Mouse (Mus musculus) left cerebral cortex, adult 9 months (tissue): ENCODE data around the gene Fstl1.

Experiments
- DNase-seq, 2 experiments: peaks; one replicate each; pipeline ENCODE4 v3.0.0; 2022; ENCODE audit warnings: low spot score in 2 of 2

Gene Fstl1

DNA sequence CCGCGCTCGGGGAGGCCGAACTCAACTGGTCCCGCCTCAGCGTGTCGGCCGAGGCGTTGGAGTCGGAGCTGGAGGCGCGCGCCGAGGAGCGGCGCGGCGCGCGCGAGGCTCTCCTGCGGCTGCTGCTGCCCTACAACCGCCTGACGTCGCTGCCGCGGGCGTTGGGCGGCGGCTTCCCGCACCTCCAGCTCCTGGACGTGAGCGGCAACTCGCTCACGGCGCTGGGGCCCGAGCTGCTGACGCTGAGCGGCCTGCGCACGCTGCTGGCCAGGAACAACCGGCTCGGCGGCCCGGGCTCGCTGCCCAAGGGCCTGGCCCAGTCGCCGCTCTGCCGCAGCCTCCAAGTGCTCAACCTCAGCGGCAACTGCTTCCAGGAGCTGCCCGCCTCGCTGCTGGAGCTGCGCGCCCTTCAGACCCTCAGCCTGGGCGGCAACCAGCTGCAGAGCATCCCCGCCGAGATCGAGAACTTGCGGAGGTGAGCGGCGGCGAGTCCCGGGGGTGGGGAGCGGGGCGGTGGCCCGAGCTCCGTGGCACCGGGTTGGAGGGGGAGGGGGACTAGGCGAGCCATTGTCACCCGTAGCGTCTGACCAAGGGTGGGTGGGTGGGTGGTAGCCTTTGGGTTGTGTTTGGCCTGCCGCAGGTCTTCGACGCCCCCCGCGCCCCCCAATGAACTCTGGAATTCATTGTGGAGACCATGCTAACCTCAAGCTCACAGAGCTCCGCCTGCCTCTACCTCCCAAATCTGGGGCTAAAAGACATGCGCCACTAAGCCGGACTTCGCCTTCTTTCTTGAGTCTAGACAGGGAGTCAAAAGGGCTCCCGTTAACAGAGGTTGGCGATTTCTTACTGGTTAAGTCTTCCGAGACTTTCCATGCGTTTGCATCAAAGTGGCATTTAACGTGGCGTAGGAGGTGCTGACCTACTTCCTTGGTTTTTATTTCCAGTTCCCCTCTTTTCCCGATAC, 92.1 kb downstream of the Fstl1 start:
- peak in 1 of 2 experiments; percentile 34 for DNase-seq

DNA sequence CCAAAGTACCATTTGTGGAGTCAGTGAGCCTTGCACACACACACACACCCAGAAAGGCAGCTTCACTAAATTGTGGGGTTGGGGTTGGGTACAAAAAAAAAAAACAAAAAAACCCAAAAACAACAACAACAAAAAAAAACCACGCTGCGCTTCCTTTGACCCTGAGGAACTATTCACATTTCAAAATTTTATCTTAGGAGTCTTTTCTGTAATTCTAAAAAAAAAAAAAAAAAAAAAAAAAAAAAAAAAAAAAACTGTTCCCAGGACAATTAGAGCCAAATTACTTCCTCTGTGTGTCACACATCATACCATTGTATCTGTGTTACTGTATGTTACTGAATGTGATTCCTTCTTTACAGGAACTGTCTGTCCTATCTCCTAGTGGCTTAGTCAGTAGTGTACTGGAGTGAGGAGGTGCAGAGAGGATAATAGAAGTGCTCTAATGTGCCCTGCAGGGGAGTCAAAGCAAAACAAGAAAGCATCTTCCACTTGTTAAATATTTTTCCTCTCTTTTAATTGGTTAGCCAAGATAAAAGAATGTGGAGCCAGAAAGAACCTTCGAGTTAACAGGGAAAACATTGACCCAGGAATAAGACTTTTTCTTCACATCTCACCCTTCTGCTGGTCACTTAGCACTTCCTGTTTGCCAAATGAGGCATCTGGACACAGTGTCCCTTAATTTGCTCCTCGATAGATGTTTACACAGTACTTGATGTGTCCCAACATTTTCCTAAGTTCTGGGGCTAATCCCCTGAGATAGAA, 93.0 kb downstream of the Fstl1 start:
- no peak for DNase-seq

DNA sequence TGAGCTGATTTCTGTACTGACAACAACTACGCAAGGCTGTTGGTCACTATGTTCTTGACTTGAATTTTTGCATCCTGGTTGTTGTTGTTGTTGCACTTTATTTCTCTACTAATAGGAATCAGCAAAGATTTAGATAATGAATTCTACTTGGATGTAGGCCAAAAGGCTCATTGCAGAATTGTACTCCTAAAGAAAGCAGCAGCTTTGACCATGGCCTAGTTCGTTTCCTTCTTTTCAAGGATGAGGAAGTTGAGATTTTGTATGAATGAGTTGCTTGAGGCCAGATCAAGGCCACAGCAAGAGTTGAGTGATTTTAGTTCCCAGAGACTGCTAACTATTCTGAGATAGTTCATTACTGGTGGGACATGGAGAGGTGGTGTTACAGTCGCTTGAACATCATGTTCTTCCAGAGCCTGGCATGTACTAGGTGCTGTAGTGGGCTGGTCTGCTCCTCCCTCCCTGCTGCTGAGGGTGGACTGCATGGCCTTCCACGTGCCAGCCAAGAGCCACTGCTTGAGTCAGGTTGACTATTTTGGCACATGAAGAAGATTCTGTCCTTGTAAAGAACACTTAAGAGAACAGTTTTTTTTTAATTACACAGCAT, 94.5 kb downstream of the Fstl1 start:
- DNase-seq: peak in 1 of 2 experiments; percentile 40

DNA sequence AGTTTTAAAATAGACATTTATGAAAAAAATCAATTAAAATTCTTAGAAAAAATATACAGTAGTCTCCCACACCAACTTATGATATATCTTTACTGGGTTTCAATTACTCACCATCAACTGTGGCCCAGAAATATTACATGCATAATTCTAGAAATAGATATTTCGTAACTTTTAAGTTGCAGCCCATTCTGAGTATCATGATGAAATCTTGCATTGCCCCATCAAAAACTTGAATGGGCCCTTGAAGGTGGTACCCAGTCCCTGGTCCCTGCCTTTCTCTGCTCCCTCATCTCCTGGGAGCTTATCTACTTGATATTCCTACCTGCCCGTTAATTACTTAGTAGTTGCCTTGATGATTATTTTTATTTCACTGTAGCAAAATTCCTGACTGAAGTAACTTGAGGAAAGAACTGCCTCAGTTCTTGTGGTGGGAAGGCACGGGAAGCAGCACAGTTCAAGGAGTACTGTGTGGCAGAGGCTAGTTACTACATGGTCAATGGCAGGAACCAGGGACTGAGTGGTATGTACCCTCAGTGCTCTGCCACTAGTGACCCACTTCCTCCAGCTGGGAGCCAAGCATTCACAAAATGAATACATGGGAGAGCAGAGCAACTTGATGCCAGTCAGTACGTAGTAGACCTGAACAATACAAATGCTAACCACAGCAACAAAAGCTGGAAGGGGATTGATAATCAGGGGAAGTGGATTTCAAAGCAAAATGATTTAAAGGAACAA, 98.0 kb downstream of the Fstl1 start:
- no peak for DNase-seq

DNA sequence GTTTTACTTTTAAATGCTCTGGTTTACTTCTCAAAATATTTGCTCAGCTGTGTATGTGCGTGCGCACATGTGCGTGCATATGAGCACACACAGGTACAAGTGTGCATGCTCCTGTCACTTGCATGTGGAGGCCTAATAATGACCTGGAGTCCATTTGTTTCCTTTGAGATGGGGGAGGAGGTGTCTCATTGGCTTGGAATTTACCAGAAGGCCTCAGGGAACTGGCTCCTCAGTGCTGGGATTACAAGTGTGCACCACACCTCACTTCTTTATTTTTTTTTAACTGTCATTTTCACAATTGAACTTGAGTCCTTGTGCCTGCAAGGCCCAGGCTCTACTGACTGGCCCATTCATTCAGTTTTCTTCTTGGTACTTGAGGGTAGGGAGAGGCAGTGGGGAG, 100.7 kb downstream of the Fstl1 start:
- no peak for DNase-seq

DNA sequence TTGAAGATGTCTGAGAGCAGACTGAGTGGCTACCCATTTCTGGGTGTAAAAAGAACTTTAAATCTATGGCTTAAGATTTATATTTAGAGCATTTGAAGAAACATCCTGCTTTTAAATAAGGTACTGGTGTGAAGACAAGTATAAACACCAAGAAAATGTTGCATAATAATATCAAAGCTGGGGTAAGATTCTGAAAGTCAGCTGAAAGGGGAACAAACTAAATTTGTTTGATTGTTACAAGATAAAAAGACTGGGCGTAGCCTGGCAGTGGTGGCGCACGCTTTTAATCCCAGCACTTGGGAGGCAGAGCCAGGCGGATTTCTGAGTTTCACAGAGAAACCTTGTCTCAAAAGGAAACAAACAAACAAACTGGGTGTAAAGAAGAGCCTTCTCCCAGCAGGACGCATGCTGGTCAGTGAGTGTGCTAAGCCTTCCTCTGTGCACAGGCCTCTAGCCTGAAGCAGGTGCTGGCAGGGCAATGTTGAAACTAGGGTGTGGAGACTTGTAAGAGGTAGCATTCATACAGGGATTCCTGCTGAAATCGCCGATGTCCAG, 102.4 kb downstream of the Fstl1 start:
- DNase-seq: no peak

DNA sequence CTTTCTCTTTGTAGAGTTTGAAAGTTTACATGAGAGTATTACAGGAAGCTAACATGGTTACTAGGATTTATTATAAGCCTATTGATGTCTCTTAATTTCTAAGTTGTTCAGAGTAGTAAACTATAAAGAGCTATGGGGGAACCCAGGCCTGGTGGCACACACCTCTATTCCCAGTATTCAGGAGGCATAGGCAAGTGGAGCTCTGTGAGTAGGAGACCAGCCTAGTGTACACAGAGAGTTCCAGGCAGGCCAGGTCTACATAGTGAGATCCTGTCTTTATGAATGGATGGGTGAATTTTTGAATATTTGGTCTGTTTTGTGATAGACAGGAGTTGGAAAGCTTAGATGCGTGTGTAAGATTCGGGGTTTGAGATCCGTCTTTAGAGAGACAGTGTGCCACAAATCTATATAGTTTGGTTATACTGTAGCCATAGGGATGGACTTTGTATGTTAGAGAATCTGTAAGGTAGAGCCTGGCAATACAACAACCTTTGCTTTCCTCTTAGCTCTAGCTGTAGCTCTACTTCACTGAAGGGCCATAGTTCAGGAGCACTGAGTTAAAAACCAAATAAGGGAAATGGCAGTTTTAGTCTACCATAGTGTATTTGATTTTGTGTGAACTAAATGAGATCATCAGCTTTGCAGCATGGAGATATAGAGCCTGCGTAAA, 103.2 kb downstream of the Fstl1 start:
- no peak for DNase-seq

DNA sequence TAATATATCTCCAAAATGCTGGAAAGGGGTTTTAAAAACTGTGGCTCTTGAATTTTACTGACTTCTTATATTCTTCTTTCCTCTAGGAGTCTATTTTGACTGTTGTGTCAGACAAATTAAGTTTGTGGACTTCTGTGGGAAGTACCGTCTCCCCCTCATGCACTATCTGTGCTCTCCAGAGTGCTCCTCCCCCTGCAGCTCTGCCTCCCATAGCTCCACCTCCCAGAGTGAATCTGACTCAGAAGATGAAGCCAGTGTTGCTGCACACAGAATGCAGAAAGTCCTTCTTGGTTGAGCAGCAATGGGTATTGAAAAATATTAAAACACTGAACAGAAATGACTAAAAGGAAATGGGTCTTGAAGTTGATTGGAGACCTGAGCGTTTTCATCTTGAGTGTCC, 104.5 kb downstream of the Fstl1 start:
- DNase-seq: no peak
